Mouse (Mus musculus) intestine, embryonic 14.5 days (tissue): ENCODE results near the gene Kdm7a. TPM values are rescaled to one million over a fixed set of nuclear protein-coding genes. Genes with fewer than 3 reads are reported as not detected.

Experiments used
- ATAC-seq: fragments of 200-750 bp; cut with Nextera tagmentation; replicated peaks from 2 replicates; pipeline ENCODE4 v1.8.0; 2017; ENCODE audit warnings: low read depth, moderate number of reproducible peaks, moderate TSS enrichment, moderate library complexity; ENCODE audit not compliant: low FRiP score, low TSS enrichment
- DNase-seq: peaks from one replicate; pipeline ENCODE4 v3.0.0-alpha.2; 2018; ENCODE audit warnings: low spot score
- H3K27ac ChIP-seq: fragments of 300-500 bp; sonication (generic); 2 replicates; pipeline ENCODE4 v1.5.1; 2014; ENCODE audit warnings: low read depth, mild to moderate bottlenecking, control low read depth
- H3K27me3 ChIP-seq: fragments of 300-500 bp; sonication (generic); replicated peaks from 2 replicates; pipeline ENCODE4 v1.6.1; 2014; ENCODE audit warnings: low read length, control low read depth; ENCODE audit not compliant: control insufficient read depth, insufficient read depth
- H3K36me3 ChIP-seq: fragments of 300-500 bp; sonication (generic); 2 replicates; pipeline ENCODE4 v1.6.1; 2014; ENCODE audit warnings: low read length, control low read depth; ENCODE audit not compliant: control insufficient read depth, insufficient read depth
- H3K4me1 ChIP-seq: fragments of 300-500 bp; sonication (generic); replicated peaks from 2 replicates; pipeline ENCODE4 v1.6.1; 2014; ENCODE audit warnings: low read length, control low read depth, mixed read lengths; ENCODE audit not compliant: control insufficient read depth, insufficient read depth
- H3K4me2 ChIP-seq: fragments of 300-500 bp; sonication (generic); 2 replicates; pipeline ENCODE4 v1.6.1; 2014; ENCODE audit warnings: low read length
- H3K4me3 ChIP-seq: fragments of 300-500 bp; sonication (generic); 2 replicates; pipeline ENCODE4 v1.5.1; 2014; ENCODE audit warnings: low read depth, low read length, control low read depth, mixed read lengths
- H3K9ac ChIP-seq: fragments of 300-500 bp; sonication (generic); 2 replicates; pipeline ENCODE4 v1.6.1; 2014; ENCODE audit warnings: mild to moderate bottlenecking, low read length
- H3K9me3 ChIP-seq: fragments of 300-500 bp; sonication (generic); 2 replicates; pipeline ENCODE4 v1.6.1; 2016; ENCODE audit warnings: low read length, control low read depth; ENCODE audit not compliant: control insufficient read depth
- WGBS: fragments of 180-500 bp; shearing (Covaris S2); extraction: QIAGEN DNeasy Blood & Tissue Kit; methylation state at CpG from one replicate; pipeline ENCODE4 v1.1.7; 2014; 5-methylcytosine and 5-hydroxymethylcytosine counted together
- polyA plus RNA-seq: library from polyadenylated mRNA; unstranded; fragments of >200 nt; fragmentation: Nextera tagmentation; extraction: Ambion mirVana; gene quantifications from 2 replicates; pipeline ENCODE4 v1.2.1, GENCODE M21; 2014

The Kdm7a gene
- polyA plus RNA-seq, 1 experiment from 2014 or later, result 5.7 TPM

GRCm38 (mm10) chr6:39217138-39217537 lies 10.5 kb upstream of the Kdm7a start:
- no peak overlapping the region for H3K27ac ChIP-seq
- H3K9me3 ChIP-seq, result no peaks in the 10 kb centered on the region
- 94% methylated on average over 3 of the region's 3 CpGs for WGBS
- no peak overlapping the region for H3K9ac ChIP-seq
- no peaks in the 10 kb centered on the region for H3K4me1 ChIP-seq
- no peak overlapping the region for H3K4me3 ChIP-seq
- DNase-seq (no peak), ATAC-seq (no peak)
- no peaks in the 10 kb centered on the region for H3K27me3 ChIP-seq
- H3K36me3 ChIP-seq, result no peaks in the 10 kb centered on the region
- no peak overlapping the region for H3K4me2 ChIP-seq

- H3K4me1 ChIP-seq, result no peaks in the 10 kb centered on the region
- ATAC-seq (no peak), DNase-seq (no peak)
- H3K36me3 ChIP-seq, result no peaks in the 10 kb centered on the region
- no peak overlapping the region for H3K4me2 ChIP-seq
- no peak overlapping the region for H3K9ac ChIP-seq
- H3K4me3 ChIP-seq, result no peak overlapping the region
- H3K27me3 ChIP-seq, result no peaks in the 10 kb centered on the region
- 65% methylated on average over 5 of the region's 5 CpGs for WGBS
- no peak overlapping the region for H3K27ac ChIP-seq
- no peaks in the 10 kb centered on the region for H3K9me3 ChIP-seq
Observed at GRCm38 (mm10) chr6:39214949-39215606, 8.5 kb upstream of the Kdm7a start.

- WGBS, result 82% methylated on average over 4 of the region's 4 CpGs
- H3K27me3 ChIP-seq, result no peaks in the 10 kb centered on the region
- no peak overlapping the region for H3K27ac ChIP-seq
- no peaks in the 10 kb centered on the region for H3K4me1 ChIP-seq
- no peak overlapping the region for H3K4me3 ChIP-seq
- no peak overlapping the region for H3K9ac ChIP-seq
- H3K36me3 ChIP-seq, result no peaks in the 10 kb centered on the region
- no peaks in the 10 kb centered on the region for H3K9me3 ChIP-seq
- no peak overlapping the region for H3K4me2 ChIP-seq
- ATAC-seq (no peak), DNase-seq (no peak)
Observed at GRCm38 (mm10) chr6:39209677-39210076, 3.1 kb upstream of the Kdm7a start.

- no peak overlapping the region for H3K4me3 ChIP-seq
- no peak overlapping the region for H3K9ac ChIP-seq
- DNase-seq (no peak), ATAC-seq (no peak)
- no peak overlapping the region for H3K27ac ChIP-seq
- no peaks in the 10 kb centered on the region for H3K9me3 ChIP-seq
- no peak overlapping the region for H3K4me2 ChIP-seq
- H3K27me3 ChIP-seq, result no peaks in the 10 kb centered on the region
- H3K36me3 ChIP-seq, result no peaks in the 10 kb centered on the region
- 82% methylated on average over 4 of the region's 4 CpGs for WGBS
- no peaks in the 10 kb centered on the region for H3K4me1 ChIP-seq
Observed at GRCm38 (mm10) chr6:39208181-39208580, 1.6 kb upstream of the Kdm7a start.

- Histone ChIP-seq H3K27me3 (no peaks in the 10 kb centered on the region), H3K4me2 (peak overlapping the region; percentile 61), H3K4me3 (peak overlapping the region; percentile 95), H3K9me3 (no peaks in the 10 kb centered on the region), H3K9ac (peak overlapping the region; percentile 90), H3K4me1 (no peaks in the 10 kb centered on the region), H3K27ac (peak overlapping the region; percentile 95), H3K36me3 (no peaks in the 10 kb centered on the region)
- peak; percentile 64 for ATAC-seq
- DNase-seq, result peak; percentile 89
- under 1% methylated on average over 85 of the region's 121 CpGs for WGBS
Observed at GRCm38 (mm10) chr6:39205650-39206580, 674 bp downstream of the Kdm7a start.

GRCm38 (mm10) chr6:39205064-39205649 lies 1.4 kb downstream of the Kdm7a start:
- Histone ChIP-seq H3K36me3 (no peaks in the 10 kb centered on the region), H3K4me1 (no peaks in the 10 kb centered on the region), H3K4me3 (peak overlapping the region; percentile 95), H3K9ac (peak overlapping the region; percentile 90), H3K27me3 (no peaks in the 10 kb centered on the region), H3K4me2 (peak overlapping the region; percentile 61), H3K9me3 (no peaks in the 10 kb centered on the region), H3K27ac (peak overlapping the region; percentile 95)
- WGBS, result under 1% methylated on average over 30 of the region's 30 CpGs
- ATAC-seq (peak; percentile 50), DNase-seq (peak; percentile 89)

GRCm38 (mm10) chr6:39204444-39204843 lies 2.1 kb downstream of the Kdm7a start:
- H3K4me3 ChIP-seq, result peak overlapping the region; percentile 95; the same call in 1 of the 2 replicates
- no peaks in the 10 kb centered on the region for H3K9me3 ChIP-seq
- no peaks in the 10 kb centered on the region for H3K36me3 ChIP-seq
- H3K4me2 ChIP-seq, result peak overlapping the region; percentile 61
- 63% methylated on average over 4 of the region's 4 CpGs for WGBS
- no peaks in the 10 kb centered on the region for H3K27me3 ChIP-seq
- H3K4me1 ChIP-seq, result no peaks in the 10 kb centered on the region
- H3K9ac ChIP-seq, result no peak overlapping the region
- no peak for ATAC-seq
- DNase-seq, result no peak
- no peak overlapping the region for H3K27ac ChIP-seq

- no peak overlapping the region for H3K4me3 ChIP-seq
- H3K4me1 ChIP-seq, result no peaks in the 10 kb centered on the region
- H3K36me3 ChIP-seq, result no peaks in the 10 kb centered on the region
- H3K4me2 ChIP-seq, result no peak overlapping the region
- ATAC-seq (no peak), DNase-seq (no peak)
- no peak overlapping the region for H3K9ac ChIP-seq
- no peaks in the 10 kb centered on the region for H3K27me3 ChIP-seq
- no peak overlapping the region for H3K27ac ChIP-seq
- no peaks in the 10 kb centered on the region for H3K9me3 ChIP-seq
- WGBS, result 87% methylated on average over 4 of the region's 4 CpGs
Observed at GRCm38 (mm10) chr6:39203236-39203635, 3.4 kb downstream of the Kdm7a start.
